Mouse (Mus musculus) induced T-regulatory cell, adult 2 months (primary cell): ENCODE results near the gene Fyn.

Experiments used
- DNase-seq: peaks from one replicate; pipeline ENCODE4 v3.0.0-alpha.2; 2012; ENCODE audit warnings: low read depth

Gene Fyn

DNA sequence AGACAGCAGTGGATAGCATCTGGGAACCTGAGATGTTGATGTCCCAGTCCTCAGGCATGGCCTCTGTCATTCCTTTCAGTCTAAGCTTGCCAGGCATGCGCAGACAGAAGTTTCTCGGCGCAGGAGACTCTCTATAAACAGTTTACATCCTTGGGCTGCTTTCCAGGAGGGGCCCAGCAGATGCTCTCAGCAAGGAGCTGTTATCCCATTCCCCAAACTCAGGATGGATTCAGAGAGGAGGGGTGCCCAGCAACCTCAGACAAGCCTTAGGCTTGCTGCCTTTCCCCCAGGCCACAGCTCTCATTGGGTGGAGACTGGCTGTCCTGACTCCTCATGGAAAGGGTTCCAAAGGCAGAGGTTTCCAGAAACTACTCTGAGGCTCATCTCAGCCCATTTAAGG is 242.6 kb downstream of the Fyn start:
- no peak for DNase-seq

DNA sequence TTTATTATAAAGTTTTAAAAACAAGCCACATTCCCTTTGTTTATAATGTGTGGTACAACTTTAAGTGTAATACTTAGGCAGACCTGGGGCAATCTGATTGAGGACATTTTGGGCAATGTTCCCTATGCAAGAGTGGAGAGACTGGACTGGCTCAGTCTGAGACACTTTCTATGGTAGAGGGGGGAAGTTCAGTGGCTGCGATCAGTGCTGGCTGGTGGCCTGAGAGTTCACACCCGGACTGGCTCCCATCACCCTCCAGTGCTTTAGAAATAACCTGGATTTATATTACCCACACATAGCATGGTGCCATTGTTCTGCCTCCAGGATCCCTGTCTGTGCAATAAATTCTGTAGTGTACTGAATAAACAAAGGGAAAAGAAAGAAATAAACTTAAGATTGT is 243.5 kb downstream of the Fyn start:
- DNase-seq, result peak; percentile 12

DNA sequence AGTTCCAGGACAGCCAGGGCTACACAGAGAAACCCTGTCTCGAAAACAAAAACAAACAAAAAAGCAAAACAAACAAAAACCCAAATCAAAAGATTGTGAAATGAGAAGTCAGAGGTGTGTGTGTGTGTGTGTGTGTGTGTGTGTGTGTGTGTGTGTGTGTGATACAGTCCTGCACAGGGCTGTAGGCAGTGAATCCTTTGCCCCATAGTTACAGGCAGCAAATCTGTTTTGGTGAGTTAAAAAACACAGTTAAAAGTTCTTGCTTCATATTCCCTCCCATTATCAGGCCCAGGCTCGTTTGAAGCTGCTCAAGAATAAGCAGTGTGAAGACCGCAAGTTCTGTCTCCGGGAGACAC is 244.0 kb downstream of the Fyn start, which contains the start of gene Traf3ip2:
Traf3ip2 (plus strand) TSS at position 302 of the 356 bp plus-strand sequence.
- DNase-seq, result no peak

DNA sequence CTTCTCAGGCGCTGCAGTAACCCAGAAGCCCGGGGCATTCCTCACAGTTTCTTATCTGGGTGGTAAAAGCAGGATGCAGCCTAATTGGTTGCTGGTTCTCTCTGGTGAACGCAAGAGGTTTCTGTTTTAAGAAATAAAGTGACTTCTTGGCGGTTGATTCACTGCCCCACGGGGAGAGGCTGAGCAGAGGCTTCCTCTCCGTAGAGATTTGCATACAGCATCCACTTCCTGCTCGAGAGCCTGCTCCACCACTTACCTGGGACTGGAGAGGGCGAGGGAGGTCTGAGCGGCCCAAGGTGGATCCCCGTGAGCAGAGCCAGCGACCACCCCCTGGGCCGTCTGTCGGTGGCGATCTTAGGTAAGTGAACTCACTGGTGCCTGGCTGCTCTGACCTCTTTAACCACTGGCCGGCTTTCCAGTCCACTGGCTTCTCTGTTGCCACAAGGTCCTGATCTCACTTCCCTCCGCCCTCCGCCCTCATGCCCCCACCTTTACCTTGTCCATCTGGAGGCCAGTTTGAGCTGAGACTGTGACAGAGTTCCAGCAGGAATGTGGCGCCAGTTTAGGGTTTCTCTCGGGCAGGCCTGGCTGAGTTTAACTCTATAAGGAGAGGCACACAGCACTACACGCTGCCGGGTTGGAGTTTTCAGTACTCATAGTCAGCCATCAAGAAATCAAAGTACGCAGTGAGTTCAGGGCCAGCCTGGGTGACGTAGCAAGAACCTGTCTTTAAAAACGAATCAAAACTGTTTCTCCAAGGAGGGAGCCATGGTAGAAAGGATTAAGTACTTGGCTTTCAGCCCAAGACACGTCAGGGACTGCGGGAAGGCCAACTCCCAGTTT is 244.6 kb downstream of the Fyn start:
- peak; percentile 90 for DNase-seq

DNA sequence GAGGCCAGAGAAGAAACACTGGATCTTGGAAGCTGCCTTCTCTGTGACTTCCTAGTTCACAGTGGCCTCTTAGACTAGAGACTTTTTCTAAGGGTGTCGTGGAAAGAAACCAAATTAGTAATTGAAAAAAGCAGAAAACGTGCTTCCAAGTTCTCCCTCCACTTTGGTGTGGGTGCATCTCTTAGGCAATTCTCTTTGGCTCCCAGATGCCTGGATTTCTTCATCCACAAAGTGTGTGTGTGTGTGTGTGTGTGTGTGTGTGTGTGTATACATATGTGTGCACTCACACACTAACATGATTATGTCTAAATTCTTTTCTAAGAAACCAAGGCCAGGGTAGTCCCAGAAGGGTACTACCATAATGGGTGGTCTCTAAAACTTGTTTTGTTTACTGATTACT is 245.3 kb downstream of the Fyn start:
- DNase-seq, result peak; percentile 38

DNA sequence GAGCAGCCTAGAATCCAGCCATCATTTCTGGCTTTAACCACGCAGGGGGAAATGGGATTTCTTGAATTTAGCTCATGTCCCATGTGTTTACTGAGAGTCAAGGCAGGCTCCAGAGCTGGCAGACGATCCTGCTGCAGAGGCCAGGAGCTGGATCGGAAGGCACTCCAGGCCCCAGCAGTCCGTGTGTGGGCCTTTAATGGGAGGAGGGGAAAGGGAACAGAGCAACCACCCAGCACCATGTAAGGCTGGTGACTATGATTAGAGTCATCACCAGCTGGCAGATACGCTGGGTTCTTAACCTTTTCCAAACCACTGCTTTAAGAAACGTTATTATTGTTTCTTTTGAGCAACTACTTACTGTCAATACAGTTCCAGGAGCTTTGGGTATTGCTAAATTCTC is 246.0 kb downstream of the Fyn start:
- peak; percentile 7 for DNase-seq
